Mouse (Mus musculus) cerebellum, adult 2 months (tissue): ENCODE data around the gene Bcas2.

Experiments
- CTCF ChIP-seq: fragments of 200-500 bp; IDR thresholded peaks from 2 replicates; pipeline ENCODE4 v1.5.1; 2011; ENCODE audit warnings: low read depth, mild to moderate bottlenecking, control low read depth, low read length, moderate library complexity, borderline replicate concordance; ENCODE audit not compliant: insufficient read depth
- POLR2A ChIP-seq: fragments of 200-500 bp; IDR thresholded peaks from 2 replicates; pipeline ENCODE4 v1.6.1; 2011; ENCODE audit warnings: low read length, control low read depth, borderline replicate concordance; ENCODE audit not compliant: insufficient read depth

- TF ChIP-seq CTCF (no peak), POLR2A (no peak)
Measured at GRCm38 (mm10) chr3:103142366-103142765, 29.1 kb upstream of the Bcas2 start.
